Mouse (Mus musculus) left cerebral cortex, postnatal 36 days (tissue): ENCODE measurements at regions not wholly inside any gene's neighbourhood (a gene's known extent, or its start where the extent isn't known, plus 50 kb on each side); places are given as distances from the start of the nearest gene placed in this dataset.

Source experiments
- DNase-seq, 2 experiments: peaks; one replicate each; pipeline ENCODE4 v3.0.0; 2021 to 2022; ENCODE audit warnings: low spot score in 2 of 2, mixed read lengths in 1 of 2
- intact Hi-C: fragments of 180-260 bp; cut with DNase I; formaldehyde crosslinking; loops from one replicate; pipeline ENCODE4 v1.15.1; 2025

DNA sequence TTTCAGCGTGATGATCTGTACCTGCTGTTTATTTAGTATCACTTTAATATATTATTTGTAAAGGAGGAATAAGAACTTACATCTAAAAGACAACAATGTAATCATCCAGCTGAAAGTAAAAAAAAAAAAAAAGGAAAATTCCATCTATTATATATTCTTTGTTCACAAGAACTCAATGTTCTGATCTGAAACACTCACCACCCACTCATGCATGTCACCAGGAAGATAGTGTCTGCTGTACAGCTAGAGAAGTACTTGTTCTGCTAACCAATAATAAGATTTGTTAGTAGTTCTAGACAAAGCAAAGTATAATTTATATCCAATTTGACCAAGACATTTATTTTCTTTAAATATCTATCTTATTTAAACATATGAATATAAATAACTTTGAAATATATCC, 189.3 kb upstream of the Slitrk5 start:
- intact Hi-C loops, result no loop called here
- no peak for DNase-seq

DNA sequence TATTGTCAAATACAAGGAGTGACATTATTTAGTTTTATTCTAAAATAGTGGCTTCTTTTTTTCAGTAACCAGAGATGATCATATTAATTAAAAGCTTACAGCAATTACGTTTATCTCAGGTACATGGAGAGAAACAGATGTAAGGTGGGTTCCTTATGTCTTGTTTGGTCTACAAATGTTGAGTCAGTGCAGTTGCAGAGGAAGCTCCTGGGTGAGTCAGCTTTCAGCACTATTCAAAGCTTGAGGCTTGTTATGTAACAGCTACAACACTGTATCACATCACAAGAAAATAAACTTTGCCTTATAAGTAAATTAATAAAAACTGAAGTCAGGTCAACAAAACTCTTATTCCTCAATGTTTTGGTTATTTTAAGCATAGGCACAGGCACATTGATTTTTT, 188.0 kb upstream of the Slitrk5 start:
- DNase-seq, result peak in 1 of 2 experiments; percentile 7
- intact Hi-C loops, result no loop called here
